Mouse (Mus musculus) embryonic stem cell, embryonic (primary cell): ENCODE results near the gene Asgr1.

ENCODE experiments used
- CTCF ChIA-PET, 4 experiments: fragments of 300-600 bp in 2 of 4; fragments of 350-600 bp in 2 of 4; sonication (Branson Sonifier 250); formaldehyde crosslinking; loops; one replicate each; lab custom pipeline; 2022; ENCODE audit warnings: inconsistent platforms in 2 of 4; lab: Charles Lee
- POLR2A ChIA-PET, 4 experiments: fragments of 300-600 bp in 2 of 4; fragments of 350-600 bp in 2 of 4; sonication (Branson Sonifier 250); formaldehyde crosslinking; loops; one replicate each; lab custom pipeline; 2022; ENCODE audit warnings: antibody characterized with exemption in 4 of 4, inconsistent platforms in 1 of 4; lab: Charles Lee

Asgr1 gene

DNA sequence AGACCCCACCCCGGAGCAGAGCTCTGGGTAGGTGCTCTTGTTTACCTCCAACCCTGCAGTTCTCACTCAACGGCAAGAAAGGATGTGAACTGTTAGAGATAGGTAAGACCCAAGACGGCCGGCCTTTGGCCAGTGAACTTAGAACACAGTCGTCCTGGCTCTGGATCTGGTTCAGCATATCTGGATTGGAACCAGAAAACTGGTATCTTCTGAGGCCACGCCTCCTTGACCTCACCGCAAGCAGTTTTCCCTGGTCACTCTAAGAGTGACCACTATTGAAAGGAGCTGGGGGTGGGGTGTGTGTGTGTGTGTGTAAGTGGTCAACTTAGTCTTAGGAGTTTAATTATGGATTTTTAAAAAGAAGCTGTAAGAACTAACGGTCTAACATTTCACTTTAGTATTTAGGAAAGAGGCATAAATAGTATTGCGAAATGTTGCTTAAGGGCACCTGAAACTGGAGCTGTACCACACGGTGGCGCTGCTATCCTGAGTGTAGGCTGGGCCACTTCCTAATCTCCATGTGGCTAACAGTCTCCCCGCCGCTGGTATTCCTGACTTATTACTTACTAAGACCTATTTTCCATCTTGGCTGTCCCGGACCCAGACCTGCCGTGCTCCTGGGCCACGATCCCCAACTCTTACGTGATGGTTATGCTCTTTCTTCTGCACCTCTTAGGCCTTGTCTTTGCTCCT is 20.6 kb downstream of the Asgr1 start:
- ChIA-PET POLR2A (interaction anchor here in 2 of 4 experiments (0.5 to 2.0 kb wide), 7 partner anchors 29 to 176 kb away, joined by 3 to 5 read pairs (median 5); no protein-coding TSS in a partner anchor), CTCF (interaction anchor here (0.5 to 2.8 kb wide), 27 partner anchors 10 to 614 kb away, joined by 3 to 11 read pairs (median 4); partner anchors contain the start of genes Slc16a11 (in 3 of the 4), 0610010K14Rik (in 1 of the 4), Alox12e (in 1 of the 4) and Camta2 (in 1 of the 4))

DNA sequence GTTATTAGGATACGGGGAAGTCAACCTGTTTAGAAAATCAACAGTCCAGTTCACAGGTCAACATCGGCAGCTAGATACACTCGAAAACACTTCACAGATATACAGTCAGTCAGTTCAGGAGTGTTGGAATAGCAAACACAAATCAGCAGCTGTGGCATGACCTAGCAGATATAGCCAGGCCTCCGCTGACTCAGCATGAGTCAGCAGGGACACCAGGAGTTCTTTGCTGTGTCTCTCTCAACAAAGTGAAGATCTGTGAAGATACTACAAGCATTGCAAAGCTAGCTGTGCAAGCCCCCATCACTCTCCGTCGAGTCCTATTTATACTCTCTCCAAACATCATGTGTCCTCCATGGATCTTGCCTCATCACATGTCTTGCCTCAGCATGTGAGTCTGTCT is 21.7 kb downstream of the Asgr1 start:
- ChIA-PET CTCF (interaction anchor here (0.6 to 2.8 kb wide), 15 partner anchors 9 to 352 kb away, joined by 3 to 11 read pairs (median 7); partner anchors contain the start of gene Slc16a11 (in 1 of the 4)), POLR2A (interaction anchor here in 2 of 4 experiments (1.2 to 1.6 kb wide), 4 partner anchors 102 to 147 kb away, joined by 3 to 5 read pairs (median 5); no protein-coding TSS in a partner anchor)

DNA sequence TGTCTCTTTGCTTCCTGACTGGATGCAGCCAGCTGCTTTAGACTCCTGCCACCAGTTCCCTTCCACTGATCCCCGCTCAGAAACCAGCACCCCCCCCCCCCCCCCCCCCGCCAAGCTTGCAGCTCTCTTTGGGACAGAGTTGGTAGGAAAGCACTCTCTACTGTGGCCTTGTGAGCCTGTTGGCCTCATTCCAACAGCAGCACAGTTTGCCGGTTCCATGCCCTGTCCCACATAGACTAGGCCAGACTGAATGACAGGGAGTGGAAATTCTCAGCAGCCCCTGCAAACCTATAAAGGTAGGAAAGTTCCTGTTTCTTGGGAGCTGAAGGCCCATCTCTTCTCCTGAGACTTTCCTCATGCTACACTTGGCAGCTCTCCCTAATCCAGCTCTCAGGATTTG is 23.6 kb downstream of the Asgr1 start:
- CTCF ChIA-PET = interaction anchor here in 2 of 4 experiments (0.6 to 1.1 kb wide), 2 partner anchors 124 to 278 kb away, joined by 3 read pairs; no protein-coding TSS in a partner anchor

DNA sequence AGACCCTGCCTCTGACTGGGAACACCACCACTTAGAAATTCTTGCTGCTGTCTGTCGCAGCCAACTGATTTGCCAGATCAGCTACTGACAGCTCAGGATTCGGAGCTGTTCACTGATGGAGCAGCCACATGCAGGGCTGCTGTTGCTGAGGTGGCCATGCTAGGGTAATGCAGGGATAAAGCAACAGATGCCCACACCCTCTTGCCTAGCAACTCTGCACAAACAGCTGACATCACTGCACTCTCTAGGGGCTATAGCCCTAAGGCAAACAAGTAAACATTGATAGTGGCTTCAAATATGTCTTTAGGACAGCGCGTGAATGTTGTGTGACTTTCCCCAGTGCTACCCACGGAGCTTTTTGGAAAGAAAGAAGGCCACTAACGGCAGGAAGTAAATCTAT is 25.3 kb downstream of the Asgr1 start:
- CTCF ChIA-PET = no interaction called here
- POLR2A ChIA-PET = no interaction called here

More for the DNA sequence above, 23.6 kb downstream of the Asgr1 start:
- POLR2A ChIA-PET = interaction anchor here (0.5 to 0.7 kb wide), 4 partner anchors 18 to 155 kb away, joined by 3 to 5 read pairs (median 3); partner anchors contain the start of gene Eif5a (in 1 of the 4)

DNA sequence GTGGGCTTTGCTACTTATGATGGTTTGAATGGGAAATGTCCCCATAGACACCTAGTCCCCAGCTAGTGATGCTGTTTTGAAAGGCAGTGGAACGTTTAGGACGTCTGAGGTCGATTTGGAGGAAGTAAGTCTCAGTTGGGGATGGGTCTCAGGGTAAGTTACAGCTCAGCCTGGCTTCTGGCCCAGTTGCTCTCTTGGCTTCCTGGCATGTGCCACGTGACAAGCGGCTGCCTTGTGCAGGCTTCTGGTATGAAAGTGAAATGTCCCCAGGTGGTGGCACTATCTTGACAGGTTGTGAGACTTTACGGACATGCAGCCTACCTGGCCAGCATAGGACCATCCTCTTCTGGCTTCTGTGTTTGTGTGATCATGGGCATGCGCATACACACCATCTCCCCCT is 26.0 kb downstream of the Asgr1 start:
- ChIA-PET POLR2A (interaction anchor here in 1 of 4 experiments (1.2 kb wide), 1 partner anchor 129 kb away, joined by 3 read pairs; no protein-coding TSS in a partner anchor), CTCF (interaction anchor here in 2 of 4 experiments (0.6 to 1.0 kb wide), 2 partner anchors 30 to 86 kb away, joined by 3 read pairs; no protein-coding TSS in a partner anchor)

DNA sequence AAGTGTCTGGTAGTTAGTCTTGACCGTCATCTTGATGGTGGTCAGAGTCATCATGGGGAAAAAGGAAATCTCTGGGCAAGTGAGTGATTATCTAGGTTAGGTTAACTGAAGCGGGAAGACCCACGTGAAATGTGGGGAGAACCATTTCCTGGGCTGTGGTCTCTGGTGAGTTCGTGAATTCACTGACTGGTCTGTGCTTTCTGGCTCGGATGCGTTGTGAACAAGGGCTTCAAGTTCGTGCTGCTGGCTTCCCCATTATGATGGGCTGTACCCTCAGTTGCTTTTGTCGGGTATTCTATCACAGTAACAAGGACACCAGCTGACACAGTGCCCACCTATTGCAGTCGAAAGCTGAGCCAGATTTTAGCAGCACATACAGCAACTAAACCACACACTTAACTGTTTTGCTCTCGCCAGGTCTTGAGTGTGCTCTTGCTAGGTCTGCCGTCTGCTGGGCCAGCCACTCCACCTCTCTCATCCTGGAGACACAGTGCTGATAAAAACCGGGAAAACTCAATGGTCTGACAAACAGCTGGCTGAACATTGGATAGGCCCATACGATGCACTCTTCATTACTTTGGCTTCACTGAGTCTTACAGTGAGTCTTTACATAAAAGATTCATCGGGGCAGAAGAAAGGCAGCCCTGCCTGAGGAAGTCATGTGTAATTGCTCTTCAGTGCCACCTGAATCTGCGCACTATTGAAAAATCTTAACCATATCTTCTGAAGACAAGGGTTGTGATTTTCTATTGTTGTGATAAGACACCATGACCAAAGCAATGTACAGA is 27.1 kb downstream of the Asgr1 start:
- CTCF ChIA-PET = interaction anchor here in 1 of 4 experiments (1.0 kb wide), 1 partner anchor 29 kb away, joined by 3 read pairs; no protein-coding TSS in a partner anchor
- POLR2A ChIA-PET = no interaction called here

DNA sequence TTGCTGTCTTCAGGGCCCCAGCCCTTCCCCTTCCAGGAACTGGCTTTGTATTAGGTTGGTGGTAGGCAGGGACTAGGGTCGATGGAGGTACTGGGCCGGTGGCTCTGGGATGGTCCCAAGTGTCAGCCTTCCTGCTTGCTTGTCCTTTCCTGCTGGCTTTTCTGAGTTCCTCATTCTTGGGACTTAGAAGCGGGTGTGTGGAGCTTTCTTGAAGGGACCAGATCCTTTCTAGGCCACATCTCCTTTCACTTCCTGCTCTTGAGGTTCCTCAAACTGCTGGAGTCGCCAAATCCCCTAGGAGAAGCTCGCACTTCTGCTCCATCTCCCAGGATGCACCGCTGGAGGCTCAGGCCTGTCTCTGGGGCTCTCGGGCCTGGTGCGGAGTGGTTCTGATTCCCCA is 30.7 kb downstream of the Asgr1 start:
- POLR2A ChIA-PET = interaction anchor here in 1 of 4 experiments (0.8 to 1.2 kb wide), 2 partner anchors 22 to 185 kb away, joined by 3 to 4 read pairs; no protein-coding TSS in a partner anchor
- CTCF ChIA-PET = interaction anchor here in 3 of 4 experiments (0.6 to 1.3 kb wide), 5 partner anchors 10 to 147 kb away, joined by 3 to 8 read pairs (median 4); no protein-coding TSS in a partner anchor

DNA sequence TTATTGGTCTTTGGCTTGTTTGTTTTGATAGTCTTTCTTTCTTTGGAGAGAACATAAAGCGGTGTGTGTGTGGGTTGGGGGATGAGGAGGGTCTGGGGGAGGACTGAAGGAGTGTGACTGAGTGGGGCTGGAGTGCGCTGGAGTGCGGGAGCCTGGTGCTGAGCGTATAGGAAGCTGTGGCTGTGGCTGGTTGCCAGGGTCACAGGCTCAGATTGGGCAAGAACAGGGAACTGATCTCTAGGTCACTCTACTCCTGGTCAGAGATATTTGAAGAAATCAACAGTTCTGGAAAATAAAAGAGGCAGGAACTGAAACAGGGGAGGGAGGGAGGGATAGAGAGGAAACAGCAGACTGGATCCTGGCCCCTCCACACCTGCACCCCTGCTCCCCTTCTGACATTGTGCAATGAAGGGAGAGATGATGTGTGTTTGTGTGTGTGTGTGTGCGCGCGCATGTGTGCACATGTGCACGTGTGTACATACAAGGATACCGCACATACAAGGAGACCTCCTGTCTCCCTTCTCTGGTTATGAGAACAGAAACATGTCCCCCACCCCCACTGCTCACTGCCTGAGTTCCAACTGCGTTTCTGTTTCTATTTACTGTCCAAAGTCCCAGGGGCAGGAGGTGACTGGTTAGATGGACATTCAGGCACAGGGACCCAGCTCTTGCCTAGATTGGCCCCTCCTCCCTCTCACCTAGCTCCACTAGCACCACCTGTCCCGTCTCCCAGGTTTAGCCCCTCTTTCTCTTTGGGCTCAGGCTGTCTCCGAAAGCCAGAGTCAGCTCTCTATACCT is 38.3 kb downstream of the Asgr1 start, which contains the start of gene Asgr2:
Gene Asgr2 (plus strand): TSS at position 659 of the 798 bp plus-strand sequence.
- ChIA-PET CTCF (interaction anchor here in 1 of 4 experiments (0.7 kb wide), 1 partner anchor 18 kb away, joined by 3 read pairs; no protein-coding TSS in a partner anchor), POLR2A (interaction anchor here in 2 of 4 experiments (0.6 to 1.3 kb wide), 3 partner anchors 9 to 14 kb away, joined by 3 read pairs; no protein-coding TSS in a partner anchor)

DNA sequence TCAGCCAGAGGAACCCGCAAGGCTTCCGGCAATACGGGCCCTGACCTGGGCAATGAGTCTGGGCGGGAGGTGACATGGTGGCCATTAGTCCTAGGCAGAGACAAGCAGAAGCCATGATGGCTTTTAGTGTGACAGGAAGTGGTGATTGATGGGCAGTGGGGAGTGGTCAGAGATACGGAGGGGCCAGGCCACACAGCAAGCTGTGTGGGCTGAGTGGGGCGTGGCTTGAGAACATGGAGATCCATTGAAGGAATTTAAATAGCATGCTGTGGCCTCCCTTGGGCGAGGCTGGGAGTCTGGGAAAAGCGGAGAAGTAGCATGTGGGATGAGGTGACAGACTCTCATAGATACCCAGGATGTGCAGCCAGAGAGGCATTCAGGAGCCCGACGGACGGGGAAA is 43.5 kb downstream of the Asgr1 start:
- ChIA-PET POLR2A (interaction anchor here in 2 of 4 experiments (0.6 to 1.3 kb wide), 2 partner anchors 37 to 76 kb away, joined by 3 to 4 read pairs; no protein-coding TSS in a partner anchor), CTCF (no interaction called here)

DNA sequence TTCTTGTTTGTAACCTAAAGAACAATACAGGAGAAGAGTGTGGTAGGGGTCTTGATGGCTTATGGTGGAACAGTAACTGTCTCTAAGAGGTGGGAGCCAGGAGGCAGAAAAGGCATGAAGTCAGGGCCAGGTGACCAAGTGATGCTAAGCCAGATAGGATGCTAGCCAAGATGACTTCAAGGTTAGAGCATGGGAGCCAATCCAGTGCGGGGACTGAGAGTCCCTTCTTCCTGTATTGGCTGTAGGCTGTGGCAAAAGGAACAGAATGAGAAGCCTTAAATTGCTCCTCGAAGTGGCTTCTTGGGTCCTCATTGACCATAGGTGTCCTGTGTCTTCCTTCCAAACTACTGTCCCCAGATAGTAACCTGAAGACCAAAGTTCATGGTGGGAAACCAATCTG is 45.2 kb downstream of the Asgr1 start:
- ChIA-PET CTCF (no interaction called here), POLR2A (no interaction called here)

DNA sequence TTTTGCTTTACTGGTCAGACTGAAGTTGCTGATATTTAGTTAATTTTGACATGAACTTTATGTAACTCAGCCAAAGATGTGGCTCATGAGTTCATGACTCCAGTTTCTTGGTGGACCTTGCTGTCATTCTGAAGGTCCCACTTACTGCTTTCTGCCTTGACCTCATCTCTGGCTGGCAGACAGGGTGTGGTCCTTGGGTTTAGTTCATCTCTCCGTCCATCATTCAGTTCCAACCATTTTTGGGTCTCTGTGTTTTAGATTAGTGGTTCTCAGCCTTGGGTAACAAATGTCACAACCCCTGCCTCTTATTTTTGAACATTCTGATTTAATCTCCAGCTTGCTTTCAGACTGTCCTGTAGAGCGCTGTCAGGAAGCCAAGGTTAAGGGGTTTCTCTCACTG is 45.9 kb downstream of the Asgr1 start:
- CTCF ChIA-PET = no interaction called here
- POLR2A ChIA-PET = no interaction called here

DNA sequence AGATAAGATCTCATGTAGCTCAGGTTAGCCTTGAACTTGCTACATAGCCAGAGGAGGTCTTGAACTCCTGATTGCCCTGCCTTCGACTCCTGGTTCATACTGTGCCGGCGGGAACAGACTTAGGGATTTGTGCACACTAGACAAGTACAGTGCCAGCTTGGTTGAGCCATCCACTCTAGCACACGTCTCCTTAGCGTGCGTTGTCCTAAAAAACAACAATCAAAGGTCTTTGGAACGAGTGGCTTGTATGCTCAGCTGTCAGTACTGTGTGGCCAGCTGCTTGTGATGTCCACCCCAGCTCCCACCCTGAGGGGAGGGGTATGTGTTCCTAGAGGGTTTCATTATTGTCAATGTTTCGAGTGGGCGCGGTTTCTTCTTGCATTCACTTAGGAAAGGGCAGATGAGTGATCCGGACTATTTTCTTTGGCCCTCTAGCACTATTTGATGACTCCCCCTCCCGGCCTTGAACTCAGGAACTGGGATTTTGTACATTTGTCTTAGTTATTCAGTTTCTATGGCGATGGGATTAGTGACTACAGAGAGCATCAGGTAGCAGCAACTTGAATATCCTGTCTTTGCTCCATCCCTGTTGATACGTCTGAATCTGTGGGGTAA is 49.9 kb downstream of the Asgr1 start:
- ChIA-PET POLR2A (interaction anchor here in 1 of 4 experiments (0.6 kb wide), 1 partner anchor 13 kb away, joined by 5 read pairs; no protein-coding TSS in a partner anchor), CTCF (interaction anchor here in 1 of 4 experiments (1.1 kb wide), 1 partner anchor 48 kb away, joined by 3 read pairs; no protein-coding TSS in a partner anchor)

DNA sequence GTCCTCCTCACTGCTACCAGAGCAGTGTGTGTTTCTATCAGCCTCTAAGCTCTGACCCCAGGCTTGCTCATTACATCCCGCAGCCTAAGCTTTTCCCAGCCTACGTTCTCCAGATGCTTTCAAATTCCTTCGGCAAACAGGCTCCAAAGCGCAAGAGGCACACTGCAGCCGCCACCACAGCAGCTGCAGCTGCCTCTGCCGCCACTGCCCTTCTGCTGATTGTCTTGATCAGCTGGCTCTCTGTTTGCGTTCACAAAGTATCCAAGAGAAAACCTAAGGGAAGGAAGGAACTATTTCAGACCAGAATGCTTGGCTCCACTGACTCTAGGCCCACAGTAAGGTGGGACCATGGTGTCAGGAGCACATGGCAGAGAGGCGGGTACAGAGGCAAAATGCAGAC is 53.2 kb downstream of the Asgr1 start:
- CTCF ChIA-PET = interaction anchor here in 3 of 4 experiments (0.5 to 1.9 kb wide), 7 partner anchors 32 to 173 kb away, joined by 3 to 10 read pairs (median 5); no protein-coding TSS in a partner anchor
- POLR2A ChIA-PET = interaction anchor here in 1 of 4 experiments (0.8 to 1.3 kb wide), 3 partner anchors 14 to 22 kb away, joined by 3 to 4 read pairs (median 3); partner anchors contain the start of gene Asgr2
